Mouse (Mus musculus): ENCODE results near the gene Gm21394. TPM values are rescaled to one million over a fixed set of nuclear protein-coding genes. Genes with fewer than 3 reads are reported as not detected.

The Gm21394 gene
- not detected for total RNA-seq (2023)

GRCm38 (mm10) chrY:84564807-84565206, at the start of gene Gm21394:
Gene Gm21394 (minus strand): TSS chrY:84564907.

Other genes starting within 250 kb of the Gm21394 start
- gene Gm21409, start 181.8 kb upstream of the Gm21394 start, total RNA-seq (2023) = not detected

All from neutrophil, adult 59 days (primary cell).